Mouse (Mus musculus) ES-E14 (cell line): ENCODE data around the gene Galp.
"Not testable (repeated sequence)": the region's sequence is repeated elsewhere in the genome, so short reads cannot be mapped to it uniquely, and the experiment has no call there.

Experiments used
- MAFK ChIP-seq: IDR thresholded peaks from 2 replicates; pipeline ENCODE4 v1.6.1; 2014; ENCODE audit warnings: mild to moderate bottlenecking, low read depth, low read length, inconsistent platforms; ENCODE audit not compliant: insufficient read depth
- ZNF384 ChIP-seq: IDR thresholded peaks from 2 replicates; pipeline ENCODE4 v1.6.1; 2012; ENCODE audit warnings: low read depth, low read length, inconsistent platforms

DNA sequence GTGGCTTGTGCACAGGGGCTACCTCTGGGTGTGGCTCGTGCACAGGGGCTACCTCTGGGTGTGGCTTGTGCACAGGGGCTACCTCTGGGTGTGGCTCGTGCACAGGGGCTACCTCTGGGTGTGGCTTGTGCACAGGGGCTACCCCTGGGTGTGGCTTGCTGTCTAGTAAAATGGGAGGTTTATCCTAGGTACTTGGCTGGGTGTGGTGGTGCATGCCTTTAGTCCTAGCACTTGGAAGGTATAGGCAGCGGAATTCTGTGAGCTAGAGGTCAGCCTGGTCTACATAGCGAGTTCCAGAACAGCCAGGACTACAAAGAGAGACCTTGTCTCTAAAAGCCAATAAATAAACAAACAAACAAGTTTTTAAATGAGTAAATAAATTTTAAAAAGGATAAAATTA lies 17.8 kb downstream of the Galp start:
- not testable (repeated sequence) for TF ChIP-seq ZNF384, MAFK
